Mouse (Mus musculus): ENCODE results near the gene P3h4.

Gene P3h4

GRCm38 (mm10) chr11:100408835-100409462 is 5.7 kb downstream of the P3h4 start:
- DNase-seq (ENCODE audit: extremely low read depth, low read depth), result no peak

DNA sequence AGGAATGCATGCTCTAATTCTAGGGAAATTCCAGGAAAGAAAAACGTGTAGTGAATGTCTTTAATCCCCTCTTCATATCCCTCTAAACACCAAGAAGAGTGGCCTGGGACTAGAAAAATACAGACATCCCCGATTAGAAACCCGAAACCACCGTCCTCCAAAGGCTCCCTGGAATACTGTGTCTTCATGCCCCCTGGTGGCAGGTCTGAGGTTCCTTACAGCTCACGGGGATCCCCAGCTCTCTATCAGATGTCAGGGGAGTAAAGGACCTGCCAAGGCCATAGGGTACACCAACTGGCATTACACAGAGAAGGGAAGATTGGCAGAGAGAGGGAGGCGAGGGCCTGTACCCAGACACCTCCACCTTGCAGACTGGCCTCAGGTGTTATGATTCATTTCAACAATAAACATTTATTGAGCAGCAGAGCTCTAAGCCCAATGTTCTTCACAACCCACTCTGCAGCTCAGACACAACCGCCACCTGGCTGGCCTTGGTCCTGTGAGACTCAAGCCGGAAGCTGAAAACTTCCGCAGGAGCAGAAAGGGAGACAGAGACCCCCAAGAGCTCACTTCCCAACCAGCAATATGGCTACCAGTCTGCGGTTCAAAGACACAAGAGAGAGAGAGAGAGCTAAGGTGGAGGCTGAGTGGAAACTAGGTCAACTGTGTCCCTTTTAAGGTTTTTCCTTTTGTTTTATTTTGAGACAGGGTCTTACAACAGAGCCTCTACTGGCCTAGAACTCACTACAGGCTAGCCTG is 6.4 kb downstream of the P3h4 start:
- peak; percentile 43 for DNase-seq (ENCODE audit: extremely low read depth, low read depth)

GRCm38 (mm10) chr11:100406995-100407705 is 7.5 kb downstream of the P3h4 start:
- DNase-seq (ENCODE audit: extremely low read depth, low read depth), result no peak

DNA sequence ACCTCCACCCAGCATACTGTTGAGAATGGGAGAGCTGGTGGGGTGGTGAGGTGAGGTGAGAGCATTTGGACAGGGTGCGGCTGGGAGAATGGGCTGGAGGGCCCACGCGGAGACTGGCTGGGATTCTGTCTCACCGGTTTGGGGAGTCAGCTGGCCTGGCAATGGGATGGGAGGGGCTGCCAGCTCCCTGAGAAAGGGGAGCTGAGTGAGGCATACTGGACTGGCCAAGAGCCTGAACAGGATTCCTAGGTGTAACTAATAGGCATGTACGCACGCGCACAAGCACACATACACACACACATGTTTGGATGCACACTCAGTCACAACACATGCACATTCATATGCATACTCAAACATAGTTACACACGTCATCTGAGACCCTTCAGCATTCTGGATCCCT is 8.4 kb downstream of the P3h4 start:
- DNase-seq (ENCODE audit: extremely low read depth, low read depth), result no peak

DNA sequence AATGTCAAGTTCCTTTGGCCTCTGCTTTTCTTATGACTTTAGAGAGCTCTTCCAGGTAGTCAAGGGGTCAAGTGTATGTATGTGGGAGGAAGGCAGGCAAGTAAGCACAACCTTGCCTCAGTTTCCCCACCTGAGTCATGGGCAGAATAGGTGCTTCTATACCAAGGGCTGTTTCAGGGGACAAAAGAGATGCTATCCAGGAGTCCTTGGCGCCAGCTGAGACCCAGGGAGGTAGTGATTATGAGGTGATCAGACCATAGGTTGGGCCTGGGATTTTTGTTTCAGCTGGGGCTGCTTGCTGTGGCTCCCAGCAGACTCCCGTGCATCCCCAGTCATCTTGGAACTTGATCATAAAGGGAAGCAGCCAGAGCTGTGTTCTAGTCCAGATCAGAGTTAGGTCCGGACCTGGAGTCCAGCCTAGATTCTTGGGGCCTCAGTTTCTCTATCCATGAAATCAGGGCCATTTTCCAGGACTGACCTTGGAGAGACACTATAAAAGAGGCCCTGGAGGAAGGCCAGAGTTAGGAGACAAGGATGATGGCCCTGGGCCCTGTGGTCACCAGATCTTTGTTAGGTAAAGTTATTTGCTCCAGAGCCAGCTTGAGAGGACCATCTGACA is 10.1 kb downstream of the P3h4 start:
- no peak for DNase-seq (ENCODE audit: extremely low read depth, low read depth)

GRCm38 (mm10) chr11:100403445-100404134 is 11.0 kb downstream of the P3h4 start:
- no peak for DNase-seq (ENCODE audit: extremely low read depth, low read depth)

DNA sequence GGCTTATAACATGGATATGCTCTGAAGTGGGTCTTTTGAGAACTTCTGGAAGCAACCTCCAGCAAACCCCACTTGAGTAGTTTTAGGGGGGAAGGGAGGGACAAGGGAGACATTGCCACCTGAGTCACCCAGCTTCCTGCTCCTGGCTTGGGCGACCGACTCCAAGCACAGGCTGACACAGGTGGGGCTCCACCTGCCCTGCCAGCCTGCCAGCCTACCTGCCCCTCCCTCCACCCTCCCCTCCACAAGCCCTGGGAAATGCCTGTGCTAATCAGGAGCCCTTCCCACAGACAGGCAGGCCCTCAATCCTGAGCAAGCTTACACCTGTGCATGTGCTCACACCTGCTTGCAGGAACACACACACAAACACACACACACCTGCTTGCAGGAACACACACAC is 12.0 kb downstream of the P3h4 start:
- DNase-seq (ENCODE audit: extremely low read depth, low read depth), result no peak

GRCm38 (mm10) chr11:100402240-100402639 is 12.4 kb downstream of the P3h4 start:
- peak; percentile 49 for DNase-seq (ENCODE audit: extremely low read depth, low read depth)

DNA sequence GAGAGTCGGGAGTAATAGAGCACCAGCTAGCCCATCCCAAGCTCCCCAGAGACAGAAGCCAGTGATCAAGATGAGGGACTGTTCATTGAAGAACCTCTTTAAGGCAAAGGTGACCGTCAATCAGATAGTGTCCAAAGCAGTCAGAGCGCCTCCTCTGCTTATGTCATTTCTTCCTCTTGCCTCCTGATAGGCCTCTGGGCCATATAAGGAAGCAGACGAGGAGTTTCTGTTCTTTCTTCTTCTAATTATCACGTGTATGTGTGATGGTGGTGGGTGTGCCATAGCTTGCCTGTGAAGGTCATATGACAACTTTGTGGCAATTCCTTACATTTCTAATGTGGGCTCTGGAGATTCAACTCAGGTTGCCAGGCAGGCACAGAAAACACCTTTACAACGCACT is 13.8 kb downstream of the P3h4 start:
- DNase-seq (ENCODE audit: extremely low read depth, low read depth), result peak; percentile 59

GRCm38 (mm10) chr11:100399727-100400538 is 14.7 kb downstream of the P3h4 start:
- DNase-seq (ENCODE audit: extremely low read depth, low read depth), result no peak

GRCm38 (mm10) chr11:100399320-100399719 is 15.3 kb downstream of the P3h4 start:
- DNase-seq (ENCODE audit: extremely low read depth, low read depth), result no peak

- no peak for DNase-seq (ENCODE audit: extremely low read depth, low read depth)
Observed at GRCm38 (mm10) chr11:100398517-100398916, 16.1 kb downstream of the P3h4 start.

DNA sequence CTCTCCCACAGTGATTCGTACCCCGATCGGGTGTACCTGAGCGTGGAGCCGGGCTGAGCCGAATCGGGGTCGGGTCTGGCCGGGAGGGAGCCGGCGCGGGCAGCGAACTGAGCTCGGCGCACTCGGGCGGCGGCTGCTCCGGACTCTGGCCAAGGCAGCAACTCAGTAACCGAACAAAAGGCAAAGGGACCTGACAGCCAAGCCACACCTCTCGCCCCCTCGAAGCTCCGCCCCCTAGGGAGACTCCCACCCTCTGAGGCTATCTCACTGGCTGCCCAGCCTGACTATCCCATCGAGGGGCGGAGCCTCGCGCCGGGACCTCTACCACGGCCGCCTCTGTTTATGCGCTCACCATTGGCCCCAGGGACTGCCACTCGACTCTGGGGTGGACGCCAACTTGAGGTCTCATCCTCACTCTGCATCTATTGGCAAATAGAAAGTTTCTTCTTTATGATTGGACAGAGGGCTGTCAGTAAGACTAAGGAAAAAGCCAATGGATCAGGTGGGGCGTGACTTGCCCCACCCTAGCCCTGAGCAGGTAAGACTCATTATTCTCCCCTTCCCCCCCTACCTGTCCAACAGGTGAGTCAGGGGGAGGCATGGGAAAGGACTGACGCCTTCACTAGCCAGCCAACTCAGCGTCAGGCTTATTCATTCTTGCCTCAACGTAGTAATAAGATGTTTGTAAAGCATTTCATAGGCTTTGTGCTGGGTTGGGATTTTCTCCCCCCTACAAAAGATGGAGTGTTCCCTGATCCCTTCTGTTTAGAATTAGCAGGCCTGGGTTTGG is 16.8 kb downstream of the P3h4 start, which contains the start of gene Jup:
Jup (minus strand) TSS at position 164 of the 790 bp plus-strand sequence.
- DNase-seq (ENCODE audit: extremely low read depth, low read depth), result peak; percentile 96

GRCm38 (mm10) chr11:100396886-100397599 is 17.6 kb downstream of the P3h4 start:
- DNase-seq (ENCODE audit: extremely low read depth, low read depth), result no peak

DNA sequence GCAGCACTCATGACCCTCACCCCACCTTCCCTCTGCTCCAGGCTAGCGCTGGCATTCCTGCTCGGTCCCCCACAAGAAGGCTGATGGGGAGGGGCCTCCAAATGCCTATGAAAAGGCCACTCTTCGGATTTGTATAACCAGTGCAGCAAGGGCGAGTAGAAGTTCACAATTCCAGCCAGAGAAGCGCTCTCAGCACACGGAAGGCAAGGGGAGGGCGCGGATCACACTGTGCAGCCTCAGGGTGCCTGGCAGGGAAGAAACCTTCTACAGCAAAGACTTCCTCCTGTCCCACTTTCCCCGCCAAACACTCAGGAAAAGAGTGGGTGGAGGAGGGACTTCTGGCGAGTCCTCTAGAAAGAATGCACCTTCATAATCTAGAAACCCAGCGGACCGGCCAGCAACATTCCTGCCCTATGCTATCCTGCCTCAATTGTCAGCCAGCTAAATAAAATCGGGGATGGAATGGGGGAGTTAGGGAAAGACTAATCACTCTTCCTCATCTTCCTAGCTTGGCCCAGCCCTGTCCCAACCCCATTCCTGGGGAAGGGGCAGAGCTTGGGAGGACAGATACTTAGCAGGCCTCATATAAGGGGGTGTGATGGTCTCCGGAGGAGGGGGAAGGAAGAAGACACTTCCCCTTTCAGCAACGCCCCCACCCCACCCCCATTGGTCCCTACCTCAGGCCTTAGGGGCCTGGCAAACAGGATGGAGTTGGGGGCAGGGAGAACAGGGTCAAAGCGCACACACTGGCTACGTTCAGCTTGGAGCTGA is 18.6 kb downstream of the P3h4 start:
- no peak for DNase-seq (ENCODE audit: extremely low read depth, low read depth)

DNA sequence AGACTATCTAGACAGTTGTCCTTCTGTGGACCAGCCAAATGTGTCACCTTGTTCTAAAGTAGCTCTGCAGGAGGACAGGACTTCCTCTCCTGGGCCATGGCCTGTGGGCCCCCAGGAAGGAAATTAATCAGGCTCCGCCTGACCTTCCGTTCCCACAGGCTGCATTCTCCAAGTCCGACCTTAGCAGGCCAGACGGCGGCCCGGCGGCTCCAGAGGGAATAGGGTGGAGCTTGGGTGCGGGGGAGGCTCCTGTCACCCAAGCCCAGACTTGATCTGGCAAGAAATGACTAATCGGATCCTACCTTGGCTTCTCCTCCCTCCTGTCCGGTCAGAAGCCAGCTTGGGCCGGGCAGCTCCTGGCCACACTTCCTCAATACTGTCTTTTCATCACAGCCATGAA is 19.4 kb downstream of the P3h4 start:
- no peak for DNase-seq (ENCODE audit: extremely low read depth, low read depth)

- DNase-seq (ENCODE audit: extremely low read depth, low read depth), result no peak
Observed at GRCm38 (mm10) chr11:100394353-100395074, 20.1 kb downstream of the P3h4 start.

GRCm38 (mm10) chr11:100393733-100394132 is 20.9 kb downstream of the P3h4 start:
- DNase-seq (ENCODE audit: extremely low read depth, low read depth), result no peak

All from MEL-GATA-1-ER (cell line).